Mouse (Mus musculus) effector memory CD4-positive, alpha-beta T cell, adult 7 months (primary cell): ENCODE results near the gene Cpeb4. TPM values are rescaled to one million over a fixed set of nuclear protein-coding genes. Genes with fewer than 3 reads are reported as not detected.

ENCODE experiments used
- polyA plus RNA-seq: library from polyadenylated mRNA; unstranded; fragments of 100-300 nt; shearing (Covaris generic); gene quantifications from one replicate; pipeline ENCODE4 v1.2.1, GENCODE M21; 2017

The Cpeb4 gene
- polyA plus RNA-seq = 14.7 TPM

DNA sequence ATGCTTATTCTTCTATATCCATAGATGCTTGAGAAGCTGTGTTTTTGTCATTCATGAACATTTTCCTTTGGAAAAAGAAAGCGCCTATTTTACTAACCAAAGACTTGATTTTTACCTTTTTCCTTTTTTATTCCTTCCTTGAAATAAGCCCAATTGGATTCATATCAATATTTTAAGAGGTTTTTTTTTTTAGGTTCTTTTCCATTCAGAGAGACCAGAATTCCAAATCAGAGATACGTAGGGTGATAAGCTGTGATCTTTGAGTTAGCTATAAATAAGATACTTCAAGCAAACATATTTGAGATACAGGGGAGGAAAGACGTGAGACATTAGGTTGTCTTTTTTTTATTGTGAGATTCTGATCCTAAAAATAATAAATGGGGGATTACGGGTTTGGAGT is at the start of gene Cpeb4:
Gene Cpeb4, plus strand, starts transcription at position 301 of the 400 bp plus-strand sequence.

DNA sequence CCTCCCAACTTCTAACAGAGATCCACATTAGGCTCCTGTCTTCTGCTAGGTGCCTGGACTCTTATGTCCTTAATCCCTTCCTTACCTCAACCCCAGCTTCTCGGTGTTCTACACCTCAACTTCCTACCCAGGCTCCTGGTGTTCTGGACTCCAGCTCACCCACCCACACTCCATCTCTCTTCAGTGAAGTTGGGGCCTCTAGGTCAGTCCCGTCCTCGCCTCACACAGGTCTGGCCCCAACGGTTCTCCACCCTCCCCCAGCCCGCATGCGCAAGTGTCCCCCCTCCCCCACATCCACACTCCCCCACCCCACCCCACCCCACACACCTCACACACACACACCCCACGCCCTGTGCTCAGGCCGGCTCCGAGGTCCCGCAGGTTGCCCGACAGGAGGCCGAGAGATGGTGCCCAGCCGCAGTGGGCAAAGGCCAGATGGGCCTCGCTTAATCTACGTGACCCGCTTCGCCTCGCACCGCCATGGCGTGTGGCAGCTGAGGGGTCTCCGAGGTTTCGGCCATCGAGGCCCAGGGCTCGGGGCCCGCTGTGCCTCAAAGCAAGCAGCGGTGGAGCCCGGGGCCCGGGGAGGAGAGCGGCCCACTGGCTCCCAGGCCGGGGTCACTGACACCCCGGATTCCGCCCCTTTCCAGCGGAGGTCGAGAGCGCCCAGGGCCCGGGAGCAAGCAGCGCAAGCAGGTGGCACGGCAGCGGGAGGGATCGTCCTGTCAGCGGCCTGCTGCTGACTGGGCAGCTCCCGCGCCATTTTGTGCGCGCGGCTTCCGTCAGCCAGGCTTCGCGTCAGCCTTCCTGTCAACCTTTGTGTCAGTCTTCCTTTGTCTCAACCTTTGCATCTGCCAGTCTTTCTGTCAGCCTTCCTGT is 93.5 kb downstream of the Cpeb4 start, which contains the start of gene 4930524B15Rik:
Gene 4930524B15Rik, plus strand, starts transcription at position 337 of the 879 bp plus-strand sequence.

Other genes with a start within 250 kb of the Cpeb4 start
- 21.2 TPM for gene Bod1, start 200.3 kb upstream of the Cpeb4 start, polyA plus RNA-seq
- gene 4930524B15Rik, start 93.4 kb downstream of the Cpeb4 start, polyA plus RNA-seq = not detected
- gene Nsg2, start 128.3 kb downstream of the Cpeb4 start, polyA plus RNA-seq = 123 TPM